Mouse (Mus musculus) small intestine, adult 2 months (tissue): Measurements from ENCODE around the gene Tmem240. TPM values are rescaled to one million over a fixed set of nuclear protein-coding genes. Genes with fewer than 3 reads are reported as not detected.
"Not testable (repeated sequence)": the region's sequence is repeated elsewhere in the genome, so short reads cannot be mapped to it uniquely, and the experiment has no call there.

Experiments
- H3K27ac ChIP-seq: fragments of 200-500 bp; 2 replicates; pipeline ENCODE4 v1.5.1; 2012; ENCODE audit warnings: low read depth, low read length, control low read depth, inconsistent platforms; ENCODE audit not compliant: insufficient read depth
- H3K27me3 ChIP-seq: fragments of 200-500 bp; 2 replicates; pipeline ENCODE4 v1.6.1; 2012; ENCODE audit warnings: mild to moderate bottlenecking, moderate library complexity, low read length, inconsistent platforms; ENCODE audit not compliant: control insufficient read depth, insufficient read depth
- H3K36me3 ChIP-seq: fragments of 200-500 bp; 2 replicates; pipeline ENCODE4 v1.6.1; 2012; ENCODE audit warnings: mild to moderate bottlenecking, low read length, control low read depth, inconsistent platforms; ENCODE audit not compliant: control insufficient read depth, insufficient read depth
- H3K4me1 ChIP-seq: fragments of 200-500 bp; 2 replicates; pipeline ENCODE4 v1.6.1; 2012; ENCODE audit warnings: low read length, inconsistent platforms, mixed read lengths; ENCODE audit not compliant: control insufficient read depth, insufficient read depth, insufficient read length
- H3K4me3 ChIP-seq: fragments of 200-500 bp; 2 replicates; pipeline ENCODE4 v1.5.1; 2012; ENCODE audit warnings: low read depth, mild to moderate bottlenecking, control low read depth, inconsistent platforms, low read length, moderate library complexity
- CTCF ChIP-seq: fragments of 200-500 bp; IDR thresholded peaks from 2 replicates; pipeline ENCODE4 v1.5.1; 2012; ENCODE audit warnings: low read depth, mild to moderate bottlenecking, control low read depth, inconsistent platforms, low read length, moderate library complexity, mixed read lengths; ENCODE audit not compliant: insufficient replicate concordance, insufficient read length; ENCODE audit errors: extremely low read depth
- POLR2A ChIP-seq: fragments of 200-500 bp; IDR thresholded peaks from 2 replicates; pipeline ENCODE4 v1.6.1; 2012; ENCODE audit warnings: low read depth, mild to moderate bottlenecking, control low read depth, inconsistent platforms, low read length, moderate library complexity
- WGBS: fragments of 180-500 bp; shearing (Covaris S2); methylation state at CpG from one replicate; pipeline ENCODE4 v1.1.7; 2018; 5-methylcytosine and 5-hydroxymethylcytosine counted together
- polyA plus RNA-seq: library from polyadenylated mRNA; depleted of rRNA; stranded (reverse); fragments of >200 nt; gene quantifications from 2 replicates; pipeline ENCODE4 v1.2.3, GENCODE M21; 2012; rRNA removed

Gene Tmem240
- polyA plus RNA-seq, 1 experiment, result 0.53 TPM

DNA sequence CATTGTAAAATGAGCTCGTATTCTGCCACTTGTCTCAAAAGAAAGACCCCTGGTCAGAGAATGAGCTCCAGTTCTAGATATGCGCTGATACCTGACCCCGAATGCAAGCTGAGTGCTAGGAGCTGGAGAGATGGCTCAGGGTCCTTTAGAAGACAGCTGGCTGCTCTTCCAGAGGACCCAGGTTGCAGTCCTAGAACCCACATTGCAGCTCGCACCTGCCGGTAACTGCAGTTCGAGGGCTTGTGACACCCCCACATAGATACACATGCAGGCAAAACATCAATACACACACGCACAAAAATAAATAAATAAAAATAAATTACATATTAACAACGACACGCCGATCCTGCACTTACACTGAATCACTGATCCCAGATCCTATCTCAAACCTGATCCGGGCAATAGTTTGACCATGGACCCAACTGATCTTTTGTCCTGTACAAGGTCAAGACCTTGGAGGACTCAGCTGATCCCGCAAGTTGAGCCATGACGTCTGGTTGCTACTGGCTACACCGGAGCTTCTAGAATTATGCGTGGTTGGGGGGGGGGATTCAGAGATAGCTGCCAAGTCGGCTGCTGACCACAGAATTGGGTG lies 49.0 kb downstream of the Tmem240 start:
- 21% methylated on average over 16 of the region's 16 CpGs for WGBS
- Histone ChIP-seq H3K27ac (peak overlapping the region; percentile 90), H3K27me3 (no peaks in the 10 kb centered on the region), H3K4me1 (peaks cover 7% of the 10 kb centered on the region; the same call in 1 of the 2 replicates), H3K36me3 (no peaks in the 10 kb centered on the region), H3K4me3 (peak overlapping the region; percentile 93)
- TF ChIP-seq POLR2A (no peak), CTCF (no peak)

DNA sequence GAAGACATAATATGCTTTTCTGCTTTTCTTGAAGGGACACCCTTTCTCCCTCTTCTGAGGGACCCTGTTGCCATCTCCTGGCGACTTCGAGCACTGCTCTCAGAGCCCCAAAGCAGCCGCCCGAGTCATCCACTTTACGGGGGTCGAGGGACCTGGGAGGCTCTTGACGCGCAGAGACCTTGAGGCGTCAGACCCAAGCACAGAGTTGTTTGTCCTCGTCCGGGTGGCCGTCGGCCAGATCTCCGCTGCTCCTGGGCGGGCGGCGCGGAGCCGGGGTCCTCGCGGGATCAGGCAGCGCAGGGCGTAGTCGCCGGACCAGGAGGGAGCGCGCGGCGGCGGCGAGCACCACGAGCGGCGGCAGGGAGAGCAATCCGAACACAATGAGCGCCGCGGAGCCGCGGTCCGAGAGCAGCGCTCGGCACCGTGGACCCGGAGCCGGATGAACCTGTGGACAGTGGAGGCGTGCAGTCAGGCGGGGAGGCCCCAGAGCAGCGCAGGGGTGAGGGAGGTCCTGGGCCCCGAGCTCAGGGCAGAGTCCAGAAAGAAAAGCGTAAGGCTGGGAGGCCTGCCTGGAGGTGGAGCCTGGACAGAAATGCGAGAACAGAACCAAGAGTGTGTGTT lies 49.6 kb downstream of the Tmem240 start:
- Histone ChIP-seq H3K27me3 (no peaks in the 10 kb centered on the region), H3K4me1 (peaks cover 5% of the 10 kb centered on the region; the same call in 1 of the 2 replicates), H3K36me3 (no peaks in the 10 kb centered on the region), H3K4me3 (peak overlapping the region; percentile 93), H3K27ac (peak overlapping the region; percentile 90)
- TF ChIP-seq CTCF, result peak; percentile 80
- peak; percentile 84 for TF ChIP-seq POLR2A
- WGBS, result 0% methylated on average over 52 of the region's 52 CpGs

DNA sequence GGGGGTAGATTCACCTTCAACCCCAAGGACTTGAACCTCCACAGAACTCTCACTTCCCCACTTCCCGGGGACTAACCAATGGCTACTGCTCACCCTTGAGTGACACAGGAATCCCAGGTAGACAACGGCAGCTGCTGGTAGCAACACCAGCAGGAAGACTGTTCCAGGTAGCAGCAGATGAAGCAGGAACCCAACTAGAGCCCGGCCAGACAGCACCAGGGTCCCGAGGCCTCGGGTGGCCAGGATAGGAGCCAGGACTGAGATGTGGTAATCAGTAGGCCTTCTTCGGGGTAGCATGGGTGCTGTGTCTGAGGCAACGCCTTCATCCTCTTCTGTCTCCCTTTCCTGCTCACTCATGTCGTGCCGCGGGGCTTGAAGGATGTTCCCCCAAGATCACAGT lies 50.6 kb downstream of the Tmem240 start:
- no peak overlapping the region for H3K27ac ChIP-seq
- 81% methylated on average over 10 of the region's 10 CpGs for WGBS

DNA sequence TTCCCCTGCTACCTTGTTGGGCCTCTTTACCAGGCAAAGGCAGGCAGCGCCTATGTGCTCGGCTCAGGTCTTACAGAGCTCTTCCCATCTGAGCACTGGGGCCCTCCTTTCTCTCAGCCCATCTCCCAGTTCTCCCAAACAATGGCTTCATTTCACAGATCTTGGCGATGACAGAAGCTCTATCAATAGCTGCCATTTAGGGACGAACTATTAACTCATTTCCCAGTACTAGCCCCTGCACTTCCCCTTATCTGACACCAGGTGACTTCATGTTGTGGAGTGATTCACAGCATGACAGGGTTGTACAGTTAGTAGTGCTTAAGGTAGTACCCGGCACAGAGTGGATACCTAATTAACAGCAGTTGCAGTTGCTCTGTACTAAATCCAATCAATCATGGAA lies 51.2 kb downstream of the Tmem240 start, which contains the start of gene Tmem88b:
TSS of gene Tmem88b (minus strand) at position 56 of the 400 bp plus-strand sequence.
- H3K27ac ChIP-seq, result 0 out of 2 replicates have a peak within 1 kb of the TSS, but pooled peaks have one; percentile 90

More for the DNA sequence above, 50.6 kb downstream of the Tmem240 start:
- no peaks in the 10 kb centered on the region for H3K27me3 ChIP-seq
- no peak overlapping the region for H3K4me3 ChIP-seq
- H3K4me1 ChIP-seq, result peaks cover 5% of the 10 kb centered on the region; the same call in 1 of the 2 replicates
- no peaks in the 10 kb centered on the region for H3K36me3 ChIP-seq
- no peak for TF ChIP-seq CTCF
- TF ChIP-seq POLR2A, result no peak

DNA sequence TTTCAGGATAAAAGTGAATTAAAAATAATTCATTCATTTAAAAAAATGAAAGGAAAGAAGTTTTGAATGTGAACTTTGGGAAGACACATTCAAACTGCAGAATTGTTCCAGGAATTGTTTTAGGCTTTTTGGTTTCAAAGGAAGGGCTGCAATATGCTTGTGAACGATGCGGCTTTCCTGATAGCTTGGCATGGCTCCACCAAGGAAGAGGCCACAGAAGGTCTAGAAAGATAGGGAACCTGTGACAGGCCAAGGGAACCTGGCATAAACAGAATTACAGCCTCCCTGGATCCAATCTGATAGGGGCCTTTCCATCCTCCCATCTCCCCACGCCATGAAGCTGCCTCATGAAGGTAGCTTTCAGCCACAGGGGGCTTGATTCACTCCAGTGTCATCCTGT lies 53.7 kb downstream of the Tmem240 start:
- Histone ChIP-seq H3K36me3 (no peaks in the 10 kb centered on the region), H3K27ac (no peak overlapping the region), H3K4me1 (peaks cover 5% of the 10 kb centered on the region; the same call in 1 of the 2 replicates), H3K27me3 (no peaks in the 10 kb centered on the region), H3K4me3 (no peak overlapping the region)
- TF ChIP-seq CTCF (no peak), POLR2A (no peak)
- 29% methylated on average over 3 of the region's 3 CpGs for WGBS

More for the DNA sequence above, 51.2 kb downstream of the Tmem240 start, which contains the start of gene Tmem88b:
- H3K4me3 ChIP-seq, result no peak within 1 kb of the TSS
- no peaks in the 10 kb centered on the region for H3K36me3 ChIP-seq
- 75% methylated on average over 5 of the region's 5 CpGs for WGBS
- no peaks in the 10 kb centered on the region for H3K27me3 ChIP-seq
- H3K4me1 ChIP-seq, result peaks cover 5% of the 10 kb centered on the region; the same call in 1 of the 2 replicates
- TF ChIP-seq POLR2A, result no peak

- not testable (repeated sequence) for H3K27me3 ChIP-seq, H3K4me1 ChIP-seq, H3K4me3 ChIP-seq, H3K27ac ChIP-seq, H3K36me3 ChIP-seq
- WGBS, result 76% methylated on average over 4 of the region's 4 CpGs
Measured at GRCm38 (mm10) chr4:155788833-155789232, 54.2 kb downstream of the Tmem240 start.

- H3K27ac ChIP-seq, result no peak within 1 kb of the TSS
- 90% methylated on average over 3 of the region's 3 CpGs for WGBS
- no peaks in the 10 kb centered on the region for H3K36me3 ChIP-seq
- no peaks in the 10 kb centered on the region for H3K27me3 ChIP-seq
- TF ChIP-seq POLR2A (no peak), CTCF (no peak)
- H3K4me3 ChIP-seq, result no peak within 1 kb of the TSS
- H3K4me1 ChIP-seq, result no peaks in the 10 kb centered on the region
Measured at GRCm38 (mm10) chr4:155790021-155790489, 55.5 kb downstream of the Tmem240 start, which contains the start of gene Ankrd65. Gene Ankrd65, plus strand, starts transcription at chr4:155790439.

Other genes with a start within 250 kb of the Tmem240 start
- 690 and 1,603 TPM in 2 replicates for gene Gnb1, start 243.4 kb upstream of the Tmem240 start, polyA plus RNA-seq
- gene Nadk, start 172.4 kb upstream of the Tmem240 start, polyA plus RNA-seq, result 76.8 and 135 TPM in 2 replicates
- 14.2 and 20.1 TPM in 2 replicates for gene Slc35e2, start 133.4 kb upstream of the Tmem240 start, polyA plus RNA-seq
- 24.6 and 51.4 TPM in 2 replicates for gene Cdk11b, start 109.9 kb upstream of the Tmem240 start, polyA plus RNA-seq
- gene Gm10563, start 89.4 kb upstream of the Tmem240 start, polyA plus RNA-seq, result not detected in 2 replicates
- 32.6 and 55.1 TPM in 2 replicates for gene Mmp23, start 81.4 kb upstream of the Tmem240 start, polyA plus RNA-seq
- 46.3 and 85.4 TPM in 2 replicates for gene Mib2, start 65.6 kb upstream of the Tmem240 start, polyA plus RNA-seq
- 12.5 and 24.0 TPM in 2 replicates for gene Fndc10, start 40.5 kb upstream of the Tmem240 start, polyA plus RNA-seq
- gene Ssu72, start 30.0 kb upstream of the Tmem240 start, polyA plus RNA-seq, result 87.2 and 140 TPM in 2 replicates
- 57.3 and 65.5 TPM in 2 replicates for gene Atad3a, start 26.3 kb downstream of the Tmem240 start, polyA plus RNA-seq
- 18.5 and 125 TPM in 2 replicates for gene Vwa1, start 39.9 kb downstream of the Tmem240 start, polyA plus RNA-seq
- gene Tmem88b, start 51.1 kb downstream of the Tmem240 start, polyA plus RNA-seq, result 0.63 and 2.6 TPM in 2 replicates
- gene Ankrd65, start 55.6 kb downstream of the Tmem240 start, polyA plus RNA-seq, result not detected in 2 replicates
- 34.5 and 36.4 TPM in 2 replicates for gene Mrpl20, start 68.1 kb downstream of the Tmem240 start, polyA plus RNA-seq
- gene Ccnl2, start 77.7 kb downstream of the Tmem240 start, polyA plus RNA-seq, result 20.5 and 31.3 TPM in 2 replicates
- gene Aurkaip1, start 96.5 kb downstream of the Tmem240 start, polyA plus RNA-seq, result 113 and 159 TPM in 2 replicates
- 67.9 and 98.1 TPM in 2 replicates for gene Mxra8, start 104.9 kb downstream of the Tmem240 start, polyA plus RNA-seq
- 111 and 153 TPM in 2 replicates for gene Dvl1, start 112.6 kb downstream of the Tmem240 start, polyA plus RNA-seq
- gene Tas1r3, start 128.6 kb downstream of the Tmem240 start, polyA plus RNA-seq, result 1.0 and 1.8 TPM in 2 replicates
- 65.7 and 69.1 TPM in 2 replicates for gene Cptp, start 134.6 kb downstream of the Tmem240 start, polyA plus RNA-seq
- gene Ints11, start 134.7 kb downstream of the Tmem240 start, polyA plus RNA-seq, result 15.0 and 26.0 TPM in 2 replicates
- gene Pusl1, start 157.0 kb downstream of the Tmem240 start, polyA plus RNA-seq, result 25.2 and 30.8 TPM in 2 replicates
- gene Acap3, start 157.0 kb downstream of the Tmem240 start, polyA plus RNA-seq, result 11.1 and 15.9 TPM in 2 replicates
- gene Ube2j2, start 209.0 kb downstream of the Tmem240 start, polyA plus RNA-seq, result 73.5 and 206 TPM in 2 replicates
- 47.8 and 186 TPM in 2 replicates for gene C1qtnf12, start 227.5 kb downstream of the Tmem240 start, polyA plus RNA-seq